Mouse (Mus musculus): ENCODE results near the gene Gckr.

GRCm38 (mm10) chr5:31312806-31313205 is 15.6 kb downstream of the Gckr start:
- TF ChIP-seq CTCF (IDR thresholded peaks at IDR 0.05; ENCODE audit: insufficient read depth, low read depth, low read length) (no peak), POLR2A (IDR thresholded peaks at IDR 0.05; ENCODE audit: insufficient read depth, low read depth, low read length) (no peak)

Data from olfactory bulb, adult 2 months (tissue).